Mouse (Mus musculus) lung, postnatal 4 days (tissue): Measurements from ENCODE around the gene Rragc.

ENCODE experiments used
- DNase-seq, 2 experiments: peaks; one replicate each; pipeline ENCODE4 v3.0.0; 2021

Rragc gene

GRCm38 (mm10) chr4:123956703-123957491, 39.7 kb downstream of the Rragc start:
- peak; percentile 70 to 80 for DNase-seq

DNA sequence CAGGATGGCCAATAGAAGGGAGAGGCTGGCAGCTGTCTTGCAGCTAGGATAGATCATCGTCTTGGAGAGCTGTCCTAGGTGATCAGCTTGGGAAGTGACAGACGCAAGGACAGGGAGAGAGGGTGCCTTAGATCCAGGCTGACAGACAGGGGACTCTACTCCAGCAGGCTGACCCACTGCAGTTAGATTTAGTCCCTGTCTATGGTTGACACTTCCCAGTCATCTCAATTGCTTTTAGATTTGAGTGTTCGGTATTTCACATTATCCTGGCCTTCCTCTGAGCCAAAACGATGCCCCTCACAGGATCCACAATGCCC, 40.2 kb downstream of the Rragc start:
- DNase-seq = no peak

- no peak for DNase-seq
Observed at GRCm38 (mm10) chr4:123957891-123958290, 40.6 kb downstream of the Rragc start.

DNA sequence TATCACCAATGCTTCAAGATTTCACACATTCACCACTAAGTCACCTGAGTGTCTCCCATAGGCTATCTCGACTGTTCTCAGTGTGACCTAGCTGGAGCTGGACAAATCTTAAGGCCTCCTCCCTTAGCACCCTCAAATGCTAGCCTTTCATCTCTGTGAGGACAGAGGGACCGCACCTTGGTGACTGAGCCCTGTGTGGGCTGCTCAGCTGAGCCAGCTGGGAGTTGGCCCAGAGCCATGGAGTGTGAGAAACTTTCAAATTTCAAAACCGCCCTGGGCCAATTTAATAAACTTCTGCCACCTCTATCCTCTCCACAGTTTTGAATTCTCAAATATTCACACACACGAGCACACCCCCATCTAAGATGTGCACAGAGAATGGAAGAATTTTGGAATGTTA, 43.7 kb downstream of the Rragc start:
- no peak for DNase-seq

DNA sequence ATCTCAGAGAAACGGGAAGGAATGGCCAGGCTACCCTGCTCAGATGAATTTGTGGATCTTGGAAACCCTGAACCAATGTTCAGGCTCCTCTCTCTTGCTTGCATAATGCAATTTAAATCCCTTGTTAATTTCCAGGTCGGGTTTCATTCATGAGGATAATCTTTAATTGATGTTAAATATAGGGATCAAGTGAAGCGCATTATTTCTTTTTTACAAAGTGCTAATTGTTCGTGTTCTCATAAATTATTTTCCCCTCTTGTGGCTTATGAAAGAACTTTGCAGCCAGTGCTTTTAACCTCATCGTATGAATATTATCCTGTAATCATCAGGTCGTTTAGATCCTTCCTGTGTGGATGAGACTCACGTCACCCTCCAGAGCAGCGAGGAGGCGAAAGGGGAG, 45.5 kb downstream of the Rragc start:
- DNase-seq = no peak

GRCm38 (mm10) chr4:123968663-123969321, 51.5 kb downstream of the Rragc start:
- DNase-seq = no peak

DNA sequence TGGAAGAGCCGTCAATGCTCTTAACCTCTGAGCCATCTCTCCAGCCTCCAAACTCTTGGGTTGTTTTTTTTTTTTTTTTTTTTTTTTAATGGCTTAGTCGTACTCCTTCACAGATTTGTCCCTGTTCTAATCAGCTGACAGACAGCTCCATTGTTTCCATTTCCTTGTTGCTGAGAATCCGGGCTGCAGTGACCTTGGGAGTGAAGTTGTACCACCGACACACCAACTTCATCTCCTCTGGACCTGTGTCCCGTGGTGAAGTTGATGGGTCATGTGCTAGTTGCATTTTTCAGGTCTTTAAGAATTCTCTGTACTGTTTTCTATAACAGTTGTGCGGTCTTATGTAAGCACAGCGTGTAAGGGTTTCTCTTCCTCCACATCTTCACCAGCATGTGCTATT, 52.2 kb downstream of the Rragc start:
- DNase-seq = no peak

- DNase-seq = no peak
Observed at GRCm38 (mm10) chr4:123971059-123971458, 53.8 kb downstream of the Rragc start.

DNA sequence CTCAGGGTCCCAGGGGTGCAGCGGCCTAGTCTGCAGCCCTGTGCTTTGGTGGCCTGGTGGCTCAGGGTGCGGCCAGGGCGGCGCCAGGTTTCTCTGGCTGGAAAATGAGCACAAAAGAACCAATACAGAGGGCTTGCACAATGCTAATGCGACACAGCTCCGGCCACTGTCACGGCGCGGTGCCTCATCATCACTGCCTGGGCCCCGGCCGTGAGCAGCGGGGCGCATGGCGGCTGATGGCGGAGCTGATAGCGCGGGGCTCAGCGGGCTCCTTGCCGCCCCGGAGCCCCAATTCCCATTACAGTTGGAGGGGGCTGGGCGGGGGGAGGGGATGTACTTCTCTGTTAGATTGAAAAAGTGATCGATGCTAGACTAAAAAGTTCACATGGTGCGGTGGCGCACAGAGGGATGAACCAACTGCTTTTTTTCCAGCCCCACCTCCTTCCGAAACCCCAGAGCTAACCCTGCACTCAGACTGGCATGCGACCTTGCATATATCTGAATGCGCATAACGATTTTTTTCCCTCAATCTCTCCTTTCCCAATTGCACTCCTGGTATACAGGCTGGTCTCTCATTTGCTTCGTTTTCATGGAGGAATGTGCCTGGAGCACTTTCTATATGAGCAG, 55.3 kb downstream of the Rragc start:
- no peak for DNase-seq

DNA sequence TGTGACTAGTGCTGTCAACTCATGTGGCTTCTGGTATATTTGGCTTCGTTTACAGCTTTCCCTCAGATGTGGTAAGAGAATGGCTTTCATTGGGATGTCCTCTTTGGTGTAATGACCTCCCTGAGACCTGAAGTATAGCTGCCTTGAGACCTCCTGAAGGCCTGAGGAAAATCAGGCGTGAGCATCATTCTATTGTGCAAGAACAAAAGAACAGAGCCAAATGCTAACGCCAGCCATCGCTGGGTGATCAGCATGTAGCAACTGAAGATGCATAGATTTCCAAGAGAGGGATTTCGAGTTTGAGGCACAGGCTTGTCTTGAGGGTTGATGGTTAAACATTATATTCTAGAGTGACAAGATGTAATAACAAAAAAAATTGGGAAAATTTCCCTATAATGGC, 64.9 kb downstream of the Rragc start:
- DNase-seq = no peak
